Mouse (Mus musculus) MEL (cell line): ENCODE measurements around the gene Cx3cr1. TPM values are rescaled to one million over a fixed set of nuclear protein-coding genes. Genes with fewer than 3 reads are reported as not detected.

Source experiments
- DNase-seq: peaks from one replicate; pipeline ENCODE4 v3.0.0; 2011; ENCODE audit warnings: low read depth, low spot score
- H3K27ac ChIP-seq: 2 replicates; pipeline ENCODE4 v1.5.1; 2012; ENCODE audit warnings: low read depth, mild to moderate bottlenecking, control low read depth, low read length, moderate library complexity; ENCODE audit not compliant: control insufficient read depth
- H3K27me3 ChIP-seq, 2 experiments: fragments of 150-350 bp in 1 of 2; sonication (generic) in 1 of 2; 2 replicates each; pipeline ENCODE4 v1.6.1; 2012; ENCODE audit warnings: low read length in 2 of 2, mild to moderate bottlenecking in 2 of 2, improper control_type of control experiment in 1 of 2, moderate library complexity in 1 of 2; ENCODE audit not compliant: insufficient read depth in 2 of 2, control insufficient read depth in 1 of 2
- H3K36me3 ChIP-seq, 2 experiments: 2 replicates each; pipeline ENCODE4 v1.6.1; 2012 to 2014; ENCODE audit warnings: low read length in 2 of 2, improper control_type of control experiment in 1 of 2, inconsistent platforms in 1 of 2, mild to moderate bottlenecking in 1 of 2; ENCODE audit not compliant: insufficient read depth in 2 of 2, control insufficient read depth in 1 of 2
- H3K4me1 ChIP-seq, 2 experiments: fragments of 150-350 bp in 1 of 2; sonication (generic) in 1 of 2; 2 replicates each; pipeline ENCODE4 v1.6.1; 2012; ENCODE audit warnings: low read length in 2 of 2, improper control_type of control experiment in 1 of 2, mild to moderate bottlenecking in 1 of 2; ENCODE audit not compliant: insufficient read depth in 2 of 2, control insufficient read depth in 1 of 2
- H3K4me3 ChIP-seq, 2 experiments: fragments of 150-350 bp in 1 of 2; sonication (generic) in 1 of 2; 2 replicates each; pipeline ENCODE4 v1.5.1; 2012; ENCODE audit warnings: low read depth in 2 of 2, low read length in 2 of 2, mild to moderate bottlenecking in 2 of 2, moderate library complexity in 2 of 2, control low read depth in 1 of 2, improper control_type of control experiment in 1 of 2; ENCODE audit not compliant: control insufficient read depth in 1 of 2, insufficient read depth in 1 of 2
- H3K79me2 ChIP-seq: 2 replicates; pipeline ENCODE4 v1.6.1; 2012; ENCODE audit warnings: mild to moderate bottlenecking, low read length, moderate library complexity; ENCODE audit not compliant: control insufficient read depth, poor library complexity, insufficient read depth
- H3K9ac ChIP-seq: 2 replicates; pipeline ENCODE4 v1.6.1; 2012; ENCODE audit warnings: low read depth, mild to moderate bottlenecking, control low read depth, low read length, moderate library complexity; ENCODE audit not compliant: control insufficient read depth, poor library complexity, severe bottlenecking
- H3K9me3 ChIP-seq: fragments of 150-350 bp; sonication (generic); replicated peaks from 2 replicates; pipeline ENCODE4 v1.6.1; 2012; ENCODE audit warnings: mild to moderate bottlenecking, low read length, improper control_type of control experiment, moderate library complexity; ENCODE audit not compliant: insufficient read depth
- CHD1 ChIP-seq: IDR thresholded peaks from 2 replicates; pipeline ENCODE4 v1.6.1; 2012; ENCODE audit warnings: low read depth, mild to moderate bottlenecking, inconsistent platforms, low read length, improper control_type of control experiment
- CHD2 ChIP-seq: IDR thresholded peaks from 2 replicates; pipeline ENCODE4 v1.6.1; 2011; ENCODE audit warnings: low read length, improper control_type of control experiment
- E2F4 ChIP-seq: IDR thresholded peaks from 2 replicates; pipeline ENCODE4 v1.6.1; 2011; ENCODE audit warnings: low read depth, low read length, improper control_type of control experiment, borderline replicate concordance
- ELF1 ChIP-seq: IDR thresholded peaks from 2 replicates; pipeline ENCODE4 v1.6.1; 2014; ENCODE audit warnings: low read depth, mild to moderate bottlenecking, inconsistent platforms, low read length, improper control_type of control experiment, moderate library complexity
- ETS1 ChIP-seq: IDR thresholded peaks from 2 replicates; pipeline ENCODE4 v1.6.1; 2012; ENCODE audit warnings: low read depth, mild to moderate bottlenecking, inconsistent platforms, low read length, improper control_type of control experiment, moderate library complexity
- GABPA ChIP-seq: IDR thresholded peaks from 2 replicates; pipeline ENCODE4 v1.6.1; 2012; ENCODE audit warnings: low read depth, mild to moderate bottlenecking, inconsistent platforms, low read length, improper control_type of control experiment, moderate library complexity
- GATA1 ChIP-seq: IDR thresholded peaks from 2 replicates; pipeline ENCODE4 v1.6.1; 2011; ENCODE audit warnings: low read depth, low read length, improper control_type of control experiment
- JUND ChIP-seq: IDR thresholded peaks from 2 replicates; pipeline ENCODE4 v1.6.1; 2011; ENCODE audit warnings: low read depth, mild to moderate bottlenecking, improper control_type of control experiment, low read length
- MAFK ChIP-seq: IDR thresholded peaks from 2 replicates; pipeline ENCODE4 v1.6.1; 2011; ENCODE audit warnings: low read depth, mild to moderate bottlenecking, low read length, improper control_type of control experiment, borderline replicate concordance
- MAX ChIP-seq: IDR thresholded peaks from 2 replicates; pipeline ENCODE4 v1.6.1; 2011; ENCODE audit warnings: low read length, improper control_type of control experiment
- MYB ChIP-seq: IDR thresholded peaks from 2 replicates; pipeline ENCODE4 v1.6.1; 2011; ENCODE audit warnings: mild to moderate bottlenecking, low read depth, low read length, improper control_type of control experiment
- MYC ChIP-seq: IDR thresholded peaks from 2 replicates; pipeline ENCODE4 v1.6.1; 2011; ENCODE audit warnings: low read depth, mild to moderate bottlenecking, low read length, improper control_type of control experiment, moderate library complexity
- NRF1 ChIP-seq: IDR thresholded peaks from 2 replicates; pipeline ENCODE4 v1.6.1; 2014; ENCODE audit warnings: low read depth, mild to moderate bottlenecking, inconsistent platforms, low read length, improper control_type of control experiment, moderate library complexity; ENCODE audit not compliant: poor library complexity, insufficient read depth, severe bottlenecking
- POLR2A ChIP-seq, 2 experiments: IDR thresholded peaks; 2 replicates each; pipeline ENCODE4 v1.6.1; 2011 to 2012; ENCODE audit warnings: low read length in 2 of 2, mild to moderate bottlenecking in 2 of 2, control low read depth in 1 of 2, improper control_type of control experiment in 1 of 2, low read depth in 1 of 2, moderate library complexity in 1 of 2; ENCODE audit not compliant: control insufficient read depth in 1 of 2, insufficient read depth in 1 of 2, poor library complexity in 1 of 2
- RCOR1 ChIP-seq: IDR thresholded peaks from 2 replicates; pipeline ENCODE4 v1.6.1; 2012; ENCODE audit warnings: low read depth, mild to moderate bottlenecking, inconsistent platforms, low read length, improper control_type of control experiment
- SMC3 ChIP-seq: IDR thresholded peaks from 2 replicates; pipeline ENCODE4 v1.6.1; 2011; ENCODE audit warnings: low read depth, low read length, improper control_type of control experiment
- TAL1 ChIP-seq: IDR thresholded peaks from 2 replicates; pipeline ENCODE4 v1.6.1; 2012; ENCODE audit warnings: mild to moderate bottlenecking, inconsistent platforms, low read length, moderate library complexity, mixed read lengths
- TBP ChIP-seq: IDR thresholded peaks from 2 replicates; pipeline ENCODE4 v1.8.0; 2011; ENCODE audit warnings: low read depth, low read length, improper control_type of control experiment
- UBTF ChIP-seq: IDR thresholded peaks from 2 replicates; pipeline ENCODE4 v1.6.1; 2012; ENCODE audit warnings: low read depth, mild to moderate bottlenecking, inconsistent platforms, low read length, improper control_type of control experiment, moderate library complexity, borderline replicate concordance; ENCODE audit not compliant: insufficient read depth
- USF2 ChIP-seq, 2 experiments: IDR thresholded peaks; 2 replicates each; pipeline ENCODE4 v1.6.1; 2011 to 2012; ENCODE audit warnings: improper control_type of control experiment in 2 of 2, low read length in 2 of 2, borderline replicate concordance in 1 of 2, inconsistent platforms in 1 of 2, low read depth in 1 of 2, mild to moderate bottlenecking in 1 of 2; ENCODE audit not compliant: insufficient read depth in 1 of 2
- ZC3H11A ChIP-seq: IDR thresholded peaks from 2 replicates; pipeline ENCODE4 v1.6.1; 2012; ENCODE audit warnings: low read depth, mild to moderate bottlenecking, inconsistent platforms, low read length, improper control_type of control experiment
- ZNF384 ChIP-seq: IDR thresholded peaks from 2 replicates; pipeline ENCODE4 v1.6.1; 2012; ENCODE audit warnings: low read depth, mild to moderate bottlenecking, inconsistent platforms, low read length, improper control_type of control experiment
- polyA plus RNA-seq, 2 experiments: library from polyadenylated mRNA; stranded (reverse) in 1 of 2; unstranded in 1 of 2; fragments of >175 nt in 1 of 2; fragments of >200 nt in 1 of 2; gene quantifications; 2 replicates each; pipeline versions ENCODE4 v1.2.1 to v1.2.4; 2012; ENCODE audit warnings: low replicate concordance in 2 of 2, low read depth in 1 of 2; ENCODE audit not compliant: insufficient read length in 2 of 2, insufficient read depth in 1 of 2, missing spikeins in 1 of 2
- total RNA-seq: library from RNA; depleted of rRNA; stranded (reverse); fragments of 300-350 nt; gene quantifications from 2 replicates; pipeline ENCODE4 v1.2.3, GENCODE M21; 2012

The Cx3cr1 gene
- total and polyA plus RNA-seq, 3 experiments: not detected

- Histone ChIP-seq H3K4me3 (no peak overlapping the region), H3K36me3 (no peaks in the 10 kb centered on the region), H3K9ac (no peak overlapping the region), H3K9me3 (no peaks in the 10 kb centered on the region), H3K79me2 (no peaks in the 10 kb centered on the region), H3K27ac (no peak overlapping the region), H3K4me1 (peaks cover 2 to 10% of the 10 kb centered on the region in 2 experiments; a peak in 2 of 4 replicates), H3K27me3 (peaks cover 0 to 1% of the 10 kb centered on the region in 2 experiments; a peak in 1 of 4 replicates)
- no peak for TF ChIP-seq MAFK
- TF ChIP-seq ETS1: no peak
- no peak for TF ChIP-seq MYC
- no peak for TF ChIP-seq MAX
- TF ChIP-seq UBTF: no peak
- TF ChIP-seq ZNF384: no peak
- TF ChIP-seq ZC3H11A: no peak
- TF ChIP-seq RCOR1: no peak
- TF ChIP-seq NRF1: no peak
- TF ChIP-seq MYB: no peak
- no peak for TF ChIP-seq TAL1
- TF ChIP-seq POLR2A (IDR thresholded peaks at IDR 0.05; ENCODE audit: control insufficient read depth in 1 of 2, insufficient read depth in 1 of 2, low read depth in 1 of 2, low read length in 2 of 2, poor library complexity in 1 of 2): no peak
- no peak for TF ChIP-seq E2F4
- no peak for TF ChIP-seq ELF1
- no peak for TF ChIP-seq CHD1
- no peak for DNase-seq
Measured at GRCm38 (mm10) chr9:119958835-119959234, 110.8 kb downstream of the Cx3cr1 start.

GRCm38 (mm10) chr9:119951388-119951787 lies 118.3 kb downstream of the Cx3cr1 start:
- H3K27me3 ChIP-seq: peaks cover 0 to 1% of the 10 kb centered on the region in 2 experiments; a peak in 2 of 4 replicates
- H3K4me1 ChIP-seq: no peaks in the 10 kb centered on the region
- no peak for DNase-seq
- no peak overlapping the region for H3K9ac ChIP-seq
- TF ChIP-seq GABPA: no peak
- no peak for TF ChIP-seq CHD2
- no peak for TF ChIP-seq JUND
- TF ChIP-seq GATA1: no peak
- no peak for TF ChIP-seq SMC3
- TF ChIP-seq UBTF: no peak
- TF ChIP-seq MYB: no peak
- no peak for TF ChIP-seq TBP
- no peak for TF ChIP-seq ZNF384
- TF ChIP-seq USF2 (IDR thresholded peaks at IDR 0.05; ENCODE audit: borderline replicate concordance in 1 of 2, insufficient read depth in 1 of 2, low read depth in 1 of 2, low read length in 2 of 2): no peak
- H3K9me3 ChIP-seq: no peaks in the 10 kb centered on the region
- no peak overlapping the region for H3K4me3 ChIP-seq
- H3K79me2 ChIP-seq: no peaks in the 10 kb centered on the region
- no peaks in the 10 kb centered on the region for H3K36me3 ChIP-seq
- H3K27ac ChIP-seq: no peak overlapping the region
